Mouse (Mus musculus): ENCODE measurements at regions not wholly inside any gene's neighbourhood (a gene's known extent, or its start where the extent isn't known, plus 50 kb on each side); places are given as distances from the start of the nearest gene placed in this dataset.

- DNase-seq (ENCODE audit: extremely low spot score, low read depth, low spot score): no peak
These were observed 83.6 kb upstream of the Ngf start for GRCm38 (mm10) chr3:102386091-102386490.

GRCm38 (mm10) chr3:102384596-102384995 lies 85.1 kb upstream of the Ngf start:
- DNase-seq (ENCODE audit: extremely low spot score, low read depth, low spot score): no peak

GRCm38 (mm10) chr3:102383671-102384070 lies 86.0 kb upstream of the Ngf start:
- DNase-seq (ENCODE audit: extremely low spot score, low read depth, low spot score): no peak

- DNase-seq (ENCODE audit: extremely low spot score, low read depth, low spot score): no peak
These were observed 88.0 kb upstream of the Ngf start for GRCm38 (mm10) chr3:102381683-102382082.

- DNase-seq (ENCODE audit: extremely low spot score, low read depth, low spot score): no peak
These were observed 95.2 kb upstream of the Ngf start for GRCm38 (mm10) chr3:102374381-102375060.

- no peak for DNase-seq (ENCODE audit: extremely low spot score, low read depth, low spot score)
These were observed 97.4 kb upstream of the Ngf start for GRCm38 (mm10) chr3:102372205-102372899.

GRCm38 (mm10) chr3:102366188-102366587 lies 103.5 kb upstream of the Ngf start:
- DNase-seq (ENCODE audit: extremely low spot score, low read depth, low spot score): no peak

GRCm38 (mm10) chr3:102364326-102364935 lies 105.3 kb upstream of the Ngf start:
- DNase-seq (ENCODE audit: extremely low spot score, low read depth, low spot score): no peak

- DNase-seq (ENCODE audit: extremely low spot score, low read depth, low spot score): no peak
These were observed 108.9 kb upstream of the Ngf start for GRCm38 (mm10) chr3:102360732-102361280.

GRCm38 (mm10) chr3:102358801-102359200 lies 110.9 kb upstream of the Ngf start:
- DNase-seq (ENCODE audit: extremely low spot score, low read depth, low spot score): no peak

- no peak for DNase-seq (ENCODE audit: extremely low spot score, low read depth, low spot score)
These were observed 112.6 kb upstream of the Ngf start for GRCm38 (mm10) chr3:102357062-102357610.

GRCm38 (mm10) chr3:102355352-102355751 lies 114.4 kb upstream of the Ngf start:
- no peak for DNase-seq (ENCODE audit: extremely low spot score, low read depth, low spot score)

GRCm38 (mm10) chr3:102354771-102355170 lies 114.9 kb upstream of the Ngf start:
- DNase-seq (ENCODE audit: extremely low spot score, low read depth, low spot score): no peak

- DNase-seq (ENCODE audit: extremely low spot score, low read depth, low spot score): no peak
These were observed 116.3 kb upstream of the Ngf start for GRCm38 (mm10) chr3:102353277-102353900.

GRCm38 (mm10) chr3:102346077-102346476 lies 123.6 kb upstream of the Ngf start:
- no peak for DNase-seq (ENCODE audit: extremely low spot score, low read depth, low spot score)

GRCm38 (mm10) chr3:102345291-102345690 lies 124.4 kb upstream of the Ngf start:
- DNase-seq (ENCODE audit: extremely low spot score, low read depth, low spot score): no peak

- peak; percentile 8 for DNase-seq (ENCODE audit: extremely low spot score, low read depth, low spot score)
These were observed 129.0 kb upstream of the Ngf start for GRCm38 (mm10) chr3:102340731-102341130.

GRCm38 (mm10) chr3:102337881-102338280 lies 131.8 kb upstream of the Ngf start:
- no peak for DNase-seq (ENCODE audit: extremely low spot score, low read depth, low spot score)

- DNase-seq (ENCODE audit: extremely low spot score, low read depth, low spot score): no peak
These were observed 131.7 kb upstream of the Vangl1 start for GRCm38 (mm10) chr3:102336184-102336583.

- DNase-seq (ENCODE audit: extremely low spot score, low read depth, low spot score): peak; percentile 35
These were observed 130.7 kb upstream of the Vangl1 start for GRCm38 (mm10) chr3:102335146-102335545.

GRCm38 (mm10) chr3:102332221-102332620 lies 127.7 kb upstream of the Vangl1 start:
- no peak for DNase-seq (ENCODE audit: extremely low spot score, low read depth, low spot score)

All from hindlimb bud, embryonic 11.5 days (tissue).